Mouse (Mus musculus): ENCODE data around the gene Ski. TPM values are rescaled to one million over a fixed set of nuclear protein-coding genes. Genes with fewer than 3 reads are reported as not detected.

Gene Ski
- total and polyA plus RNA-seq, 2 experiments from 2014 or later = 8.4 to 63.1 TPM

GRCm38 (mm10) chr4:155190275-155190674, 32.1 kb downstream of the Ski start:
- no peak overlapping the region for H3K4me2 ChIP-seq (ENCODE audit: low read depth, low read length, poor library complexity, severe bottlenecking)
- no peaks in the 10 kb centered on the region for H3K9me3 ChIP-seq (ENCODE audit: low read length)
- no peak for DNase-seq (ENCODE audit: low spot score)
- 54% methylated on average over 7 of the region's 7 CpGs for WGBS
- H3K27ac ChIP-seq (ENCODE audit: low read depth, low read length) = no peak overlapping the region
- H3K4me3 ChIP-seq (ENCODE audit: low read depth, low read length) = no peak overlapping the region
- TF ChIP-seq CTCF (IDR thresholded peaks at IDR 0.05) = no peak
- H3K27me3 ChIP-seq (ENCODE audit: insufficient read depth, low read length) = no peaks in the 10 kb centered on the region
- H3K4me1 ChIP-seq (ENCODE audit: insufficient read depth, low read length) = 0 out of 2 replicates have a peak, but pooled peaks cover 4% of the 10 kb centered on the region
- H3K36me3 ChIP-seq (ENCODE audit: insufficient read depth, low read length) = no peaks in the 10 kb centered on the region
- no peak overlapping the region for H3K9ac ChIP-seq (replicated peaks; ENCODE audit: low read length, poor library complexity, severe bottlenecking)
- ATAC-seq (ENCODE audit: low FRiP score) = no peak

GRCm38 (mm10) chr4:155189711-155190139, 32.7 kb downstream of the Ski start:
- no peak overlapping the region for H3K4me2 ChIP-seq (ENCODE audit: low read depth, low read length, poor library complexity, severe bottlenecking)
- ATAC-seq (ENCODE audit: low FRiP score) (no peak), DNase-seq (ENCODE audit: low spot score) (no peak)
- 13% methylated on average over 4 of the region's 4 CpGs for WGBS
- no peaks in the 10 kb centered on the region for H3K27me3 ChIP-seq (ENCODE audit: insufficient read depth, low read length)
- 0 out of 2 replicates have a peak, but pooled peaks cover 4% of the 10 kb centered on the region for H3K4me1 ChIP-seq (ENCODE audit: insufficient read depth, low read length)
- no peaks in the 10 kb centered on the region for H3K36me3 ChIP-seq (ENCODE audit: insufficient read depth, low read length)
- H3K27ac ChIP-seq (ENCODE audit: low read depth, low read length) = no peak overlapping the region
- H3K9ac ChIP-seq (replicated peaks; ENCODE audit: low read length, poor library complexity, severe bottlenecking) = no peak overlapping the region
- H3K9me3 ChIP-seq (ENCODE audit: low read length) = no peaks in the 10 kb centered on the region
- H3K4me3 ChIP-seq (ENCODE audit: low read depth, low read length) = no peak overlapping the region
- TF ChIP-seq CTCF (IDR thresholded peaks at IDR 0.05) = no peak

GRCm38 (mm10) chr4:155188803-155189202, 33.6 kb downstream of the Ski start:
- H3K9ac ChIP-seq (replicated peaks; ENCODE audit: low read length, poor library complexity, severe bottlenecking) = no peak overlapping the region
- no peak for ATAC-seq (ENCODE audit: low FRiP score)
- no peak for DNase-seq (ENCODE audit: low spot score)
- no peak overlapping the region for H3K27ac ChIP-seq (ENCODE audit: low read depth, low read length)
- H3K4me2 ChIP-seq (ENCODE audit: low read depth, low read length, poor library complexity, severe bottlenecking) = no peak overlapping the region
- TF ChIP-seq CTCF (IDR thresholded peaks at IDR 0.05) = no peak
- no peak overlapping the region for H3K4me3 ChIP-seq (ENCODE audit: low read depth, low read length)
- H3K9me3 ChIP-seq (ENCODE audit: low read length) = no peaks in the 10 kb centered on the region
- H3K4me1 ChIP-seq (ENCODE audit: insufficient read depth, low read length) = 0 out of 2 replicates have a peak, but pooled peaks cover 4% of the 10 kb centered on the region
- no peaks in the 10 kb centered on the region for H3K27me3 ChIP-seq (ENCODE audit: insufficient read depth, low read length)
- H3K36me3 ChIP-seq (ENCODE audit: insufficient read depth, low read length) = no peaks in the 10 kb centered on the region

GRCm38 (mm10) chr4:155188341-155188740, 34.1 kb downstream of the Ski start:
- DNase-seq (ENCODE audit: low spot score) (no peak), ATAC-seq (ENCODE audit: low FRiP score) (no peak)
- no peak overlapping the region for H3K9ac ChIP-seq (replicated peaks; ENCODE audit: low read length, poor library complexity, severe bottlenecking)
- no peak overlapping the region for H3K4me2 ChIP-seq (ENCODE audit: low read depth, low read length, poor library complexity, severe bottlenecking)
- no peaks in the 10 kb centered on the region for H3K9me3 ChIP-seq (ENCODE audit: low read length)
- H3K27ac ChIP-seq (ENCODE audit: low read depth, low read length) = no peak overlapping the region
- H3K27me3 ChIP-seq (ENCODE audit: insufficient read depth, low read length) = no peaks in the 10 kb centered on the region
- H3K4me1 ChIP-seq (ENCODE audit: insufficient read depth, low read length) = 0 out of 2 replicates have a peak, but pooled peaks cover 4% of the 10 kb centered on the region
- no peak for TF ChIP-seq CTCF (IDR thresholded peaks at IDR 0.05)
- no peak overlapping the region for H3K4me3 ChIP-seq (ENCODE audit: low read depth, low read length)
- no peaks in the 10 kb centered on the region for H3K36me3 ChIP-seq (ENCODE audit: insufficient read depth, low read length)
- 9% methylated on average over 8 of the region's 8 CpGs for WGBS

- Histone ChIP-seq H3K9me3 (ENCODE audit: low read length) (no peaks in the 10 kb centered on the region), H3K36me3 (ENCODE audit: insufficient read depth, low read length) (no peaks in the 10 kb centered on the region), H3K4me1 (ENCODE audit: insufficient read depth, low read length) (0 out of 2 replicates have a peak, but pooled peaks cover 4% of the 10 kb centered on the region), H3K27me3 (ENCODE audit: insufficient read depth, low read length) (no peaks in the 10 kb centered on the region), H3K27ac (ENCODE audit: low read depth, low read length) (no peak overlapping the region; the same call in 1 of the 2 replicates), H3K4me3 (ENCODE audit: low read depth, low read length) (no peak overlapping the region), H3K9ac (replicated peaks; ENCODE audit: low read length, poor library complexity, severe bottlenecking) (no peak overlapping the region), H3K4me2 (ENCODE audit: low read depth, low read length, poor library complexity, severe bottlenecking) (no peak overlapping the region)
- no peak for DNase-seq (ENCODE audit: low spot score)
- WGBS = 56% methylated on average over 3 of the region's 3 CpGs
- ATAC-seq (ENCODE audit: low FRiP score) = no peak
- TF ChIP-seq CTCF (IDR thresholded peaks at IDR 0.05) = no peak
These were observed 35.2 kb downstream of the Ski start for GRCm38 (mm10) chr4:155187192-155187674.

GRCm38 (mm10) chr4:155185845-155186244, 36.5 kb downstream of the Ski start:
- Histone ChIP-seq H3K4me2 (ENCODE audit: low read depth, low read length, poor library complexity, severe bottlenecking) (no peak overlapping the region), H3K27me3 (ENCODE audit: insufficient read depth, low read length) (no peaks in the 10 kb centered on the region), H3K27ac (ENCODE audit: low read depth, low read length) (no peak overlapping the region), H3K4me1 (ENCODE audit: insufficient read depth, low read length) (0 out of 2 replicates have a peak, but pooled peaks cover 4% of the 10 kb centered on the region), H3K36me3 (ENCODE audit: insufficient read depth, low read length) (no peaks in the 10 kb centered on the region), H3K9ac (replicated peaks; ENCODE audit: low read length, poor library complexity, severe bottlenecking) (no peak overlapping the region), H3K4me3 (ENCODE audit: low read depth, low read length) (no peak overlapping the region), H3K9me3 (ENCODE audit: low read length) (no peaks in the 10 kb centered on the region)
- 82% methylated on average over 9 of the region's 9 CpGs for WGBS
- DNase-seq (ENCODE audit: low spot score) = no peak
- no peak for ATAC-seq (ENCODE audit: low FRiP score)
- no peak for TF ChIP-seq CTCF (IDR thresholded peaks at IDR 0.05)

Data from midbrain, postnatal 0 days (tissue).